Mouse (Mus musculus) 3134 (cell line): ENCODE measurements at regions not wholly inside any gene's neighbourhood (a gene's known extent, or its start where the extent isn't known, plus 50 kb on each side); places are given as distances from the start of the nearest gene placed in this dataset.

Experiments used
- DNase-seq: peaks from one replicate; pipeline ENCODE4 v3.0.0-alpha.2; 2011; ENCODE audit warnings: low spot score; ENCODE audit not compliant: insufficient read length; ENCODE audit errors: extremely low read depth

DNA sequence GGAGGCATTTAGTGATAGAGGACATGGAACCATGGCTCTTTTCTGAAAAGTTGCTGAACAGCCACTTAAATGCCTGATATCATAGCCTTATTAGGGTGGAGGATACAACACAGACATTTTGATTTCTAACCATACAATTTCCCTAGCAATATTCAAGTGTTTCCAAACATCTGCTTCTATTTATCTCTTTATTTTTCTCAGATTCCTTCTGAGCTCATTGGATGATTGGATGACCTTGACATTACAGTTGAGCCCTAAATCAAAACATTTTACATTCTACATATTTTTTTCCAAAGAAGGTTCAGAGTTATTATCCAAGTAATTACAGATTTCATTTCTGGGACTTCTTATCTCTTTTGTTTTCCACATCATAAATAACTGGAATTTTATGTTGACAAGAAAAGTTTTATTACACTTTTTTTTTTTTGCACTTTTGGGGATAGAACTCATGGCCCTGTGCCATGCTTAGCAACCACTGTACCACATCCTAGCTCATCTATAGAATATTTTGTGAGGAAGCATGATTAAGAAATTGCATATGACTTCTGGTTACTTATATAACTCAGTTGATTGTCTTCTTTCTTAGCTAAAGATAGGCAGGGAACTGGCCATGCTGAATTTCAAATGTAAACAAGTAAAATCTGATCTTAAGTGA, 309.6 kb upstream of the Thbs1 start:
- DNase-seq: no peak

DNA sequence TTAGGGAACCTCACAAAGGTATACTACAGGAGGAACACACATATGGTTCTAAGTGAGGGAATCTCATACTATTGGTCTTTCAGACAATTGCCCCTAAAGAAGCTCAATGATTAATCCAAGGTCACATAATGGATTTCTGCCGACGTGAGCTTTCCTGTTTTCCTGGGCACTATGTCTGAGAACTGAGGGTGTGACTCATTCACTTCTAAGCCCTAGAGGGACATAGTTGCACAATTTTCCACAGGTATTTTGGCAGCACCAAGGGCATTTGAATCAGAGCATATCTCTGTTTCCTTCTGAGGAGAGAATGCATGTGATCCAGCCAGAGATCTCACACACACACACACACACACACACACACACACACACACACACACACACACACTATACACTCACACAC, 309.0 kb upstream of the Thbs1 start:
- DNase-seq: peak; percentile 76

DNA sequence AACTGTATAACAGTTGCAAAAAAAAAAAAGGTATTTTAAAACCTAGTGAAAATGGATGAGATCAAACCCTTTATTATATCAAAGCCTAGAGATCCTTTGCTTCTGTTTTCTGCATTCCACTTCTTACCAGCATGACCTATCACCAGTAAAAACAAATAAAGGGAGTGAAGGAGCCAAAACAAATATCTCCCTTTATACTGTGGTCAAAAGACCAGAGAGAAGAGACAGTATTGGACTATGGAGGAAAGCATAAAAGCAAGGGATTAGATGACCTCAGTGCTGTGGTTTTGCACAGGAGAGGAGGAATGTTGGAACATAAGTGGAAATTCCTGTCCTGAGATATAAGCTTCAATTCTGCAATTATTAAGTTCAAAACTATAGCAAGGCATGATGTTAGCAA, 307.0 kb upstream of the Thbs1 start:
- peak; percentile 81 for DNase-seq

DNA sequence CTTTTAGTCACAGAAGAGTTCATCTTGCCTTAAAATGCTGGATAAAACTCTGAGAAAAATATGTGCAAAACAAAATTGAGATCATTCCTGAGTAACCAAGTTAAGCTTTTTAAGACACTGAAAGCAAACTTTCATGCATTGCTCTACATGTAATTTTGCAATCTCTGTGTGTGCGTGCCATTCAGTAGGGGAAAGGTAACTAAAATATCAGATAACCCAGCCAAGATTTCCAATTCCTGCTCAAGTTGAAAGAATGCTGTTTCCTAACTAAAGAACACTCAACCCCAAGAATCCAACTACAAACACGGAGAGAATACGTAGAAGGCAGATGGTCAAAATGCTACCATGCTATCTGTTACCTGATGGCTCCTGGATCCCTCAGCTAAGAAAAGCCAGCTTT, 304.6 kb upstream of the Thbs1 start:
- DNase-seq: no peak

DNA sequence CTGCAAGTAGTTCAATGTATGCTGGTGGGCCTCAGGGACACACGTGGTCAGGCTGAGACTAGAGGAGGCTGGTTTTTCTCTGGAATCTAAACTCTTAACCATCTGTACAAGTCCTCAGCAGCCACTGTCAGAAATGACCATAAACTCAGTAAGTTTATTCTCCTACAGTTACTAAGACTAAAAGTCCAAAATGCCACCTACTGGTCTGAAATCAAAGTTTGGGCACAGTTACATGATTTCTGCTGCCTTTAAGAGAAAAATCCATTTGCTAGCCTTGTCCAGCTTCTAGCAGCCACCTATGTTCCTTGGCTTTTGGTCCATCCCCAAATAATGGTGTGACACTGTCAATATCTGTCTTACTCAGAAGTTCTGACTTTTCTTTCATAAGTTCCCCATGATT, 300.2 kb upstream of the Thbs1 start:
- no peak for DNase-seq

DNA sequence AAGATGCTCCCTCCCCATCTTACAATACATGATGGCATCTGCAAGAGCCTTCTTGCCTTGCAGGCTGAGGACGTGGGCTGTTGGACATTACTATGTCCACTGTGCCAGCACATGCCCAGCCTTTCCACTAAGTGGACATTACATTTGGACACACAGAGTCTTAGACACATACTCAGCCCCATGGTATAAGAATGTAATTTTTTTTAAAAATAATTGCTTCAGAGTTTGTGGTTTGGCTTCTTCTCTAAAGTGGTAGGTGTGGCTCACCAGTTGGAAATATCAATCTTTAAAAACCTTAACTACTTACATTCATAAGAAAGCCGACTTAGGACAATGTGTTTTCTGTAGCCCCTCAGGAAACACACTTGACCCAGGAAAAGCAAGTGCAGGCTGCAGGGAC, 299.7 kb upstream of the Thbs1 start:
- DNase-seq: peak; percentile 52

DNA sequence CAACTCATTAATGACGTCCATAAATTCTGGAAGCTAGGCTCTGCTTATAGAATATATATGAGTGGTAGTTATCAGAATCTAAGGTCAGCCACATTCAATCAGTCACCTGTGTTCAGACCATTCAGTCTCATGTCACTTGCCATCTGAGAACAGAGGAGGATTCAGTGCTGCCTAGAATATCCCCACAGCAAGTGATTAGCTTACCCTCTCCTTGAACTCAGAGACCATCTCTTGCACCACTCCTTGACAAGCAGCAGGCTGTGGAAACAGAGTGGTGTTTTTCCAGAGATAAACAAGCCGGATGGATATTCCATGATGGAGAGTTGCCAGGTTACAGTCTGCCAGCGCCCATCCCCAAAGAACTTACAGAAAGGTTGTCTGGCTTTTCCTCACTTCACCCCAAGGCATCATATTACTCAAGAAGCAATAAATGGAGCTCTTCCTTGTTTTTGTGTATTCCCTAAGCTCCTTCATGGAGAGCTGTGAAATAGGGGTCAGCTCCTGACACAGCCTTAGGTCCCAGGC, 291.9 kb upstream of the Thbs1 start:
- DNase-seq: no peak

DNA sequence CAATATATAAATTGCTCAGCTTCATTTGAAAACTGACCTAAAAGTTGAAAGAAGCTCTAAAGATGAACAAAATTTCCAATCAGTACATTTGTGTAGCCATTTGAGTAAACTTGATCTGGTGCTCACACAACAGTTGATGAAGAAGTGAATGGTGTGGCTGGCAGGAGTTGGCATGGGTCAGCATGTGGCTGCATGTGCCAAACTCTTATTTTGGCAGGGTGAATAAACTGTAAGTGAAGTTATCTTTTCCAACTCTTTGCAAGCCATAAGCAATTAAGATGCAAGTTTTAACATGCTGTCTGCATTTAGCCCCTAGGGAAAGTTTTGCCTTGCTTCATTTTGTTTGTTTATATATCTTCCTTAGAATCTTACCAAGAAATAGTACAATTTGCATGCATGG, 291.0 kb upstream of the Thbs1 start:
- DNase-seq: no peak

DNA sequence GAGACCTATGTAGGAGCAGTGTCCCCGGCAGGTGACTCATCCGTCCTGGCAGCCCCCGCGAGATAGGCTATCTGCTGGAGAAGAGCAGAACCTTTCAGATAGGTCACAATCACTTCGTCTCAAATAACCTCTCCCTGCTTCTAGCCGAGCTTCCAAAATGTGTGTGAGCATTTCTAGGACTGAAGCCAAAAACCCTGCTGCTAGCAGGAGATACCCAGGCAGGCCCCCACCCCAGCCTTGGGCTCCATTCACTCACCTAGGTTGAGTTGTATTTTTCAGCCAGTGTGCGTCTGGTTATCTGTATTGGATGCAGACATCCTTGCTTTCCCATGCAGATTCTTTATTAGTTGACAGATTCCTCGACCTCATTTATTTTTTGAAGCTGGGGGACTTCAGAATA, 286.6 kb upstream of the Thbs1 start:
- no peak for DNase-seq

DNA sequence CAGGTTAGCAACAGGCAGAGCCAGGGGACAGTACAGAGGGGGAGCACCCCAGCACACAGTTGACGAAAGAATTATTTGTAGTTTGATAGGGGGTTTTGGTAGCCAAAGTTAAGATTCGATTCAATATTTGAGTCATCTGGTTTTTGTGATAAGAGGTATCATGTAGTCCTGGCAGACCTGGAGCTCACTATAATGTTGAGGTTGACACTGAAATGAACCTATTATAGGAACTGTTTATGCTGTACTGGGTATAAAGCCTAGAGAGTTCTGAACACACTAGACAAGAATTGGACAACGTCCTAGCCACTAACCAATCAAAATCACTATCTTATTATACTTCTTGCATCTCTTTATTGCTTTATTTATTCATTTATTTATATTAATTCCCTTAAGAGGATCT, 284.4 kb upstream of the Thbs1 start:
- DNase-seq: no peak

DNA sequence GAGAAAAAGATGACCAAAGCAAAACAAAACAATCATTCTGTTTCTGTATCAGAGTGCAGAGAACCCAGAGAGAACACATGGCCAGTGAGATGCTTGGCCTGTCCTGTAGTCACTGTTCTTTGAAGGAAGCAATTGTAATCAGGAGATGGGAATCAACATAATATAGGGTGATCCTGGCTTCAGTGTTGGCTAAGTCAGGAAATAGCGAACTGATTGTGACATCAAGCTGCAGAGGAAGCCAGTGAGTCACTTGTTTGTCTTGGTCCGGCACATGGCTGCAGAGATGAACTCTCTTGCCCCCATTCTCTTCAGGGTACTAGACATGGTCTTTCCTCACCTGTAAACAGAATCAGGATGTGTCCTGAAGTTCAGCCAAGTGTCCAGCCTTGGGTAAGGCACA, 273.3 kb upstream of the Thbs1 start:
- peak; percentile 61 for DNase-seq

DNA sequence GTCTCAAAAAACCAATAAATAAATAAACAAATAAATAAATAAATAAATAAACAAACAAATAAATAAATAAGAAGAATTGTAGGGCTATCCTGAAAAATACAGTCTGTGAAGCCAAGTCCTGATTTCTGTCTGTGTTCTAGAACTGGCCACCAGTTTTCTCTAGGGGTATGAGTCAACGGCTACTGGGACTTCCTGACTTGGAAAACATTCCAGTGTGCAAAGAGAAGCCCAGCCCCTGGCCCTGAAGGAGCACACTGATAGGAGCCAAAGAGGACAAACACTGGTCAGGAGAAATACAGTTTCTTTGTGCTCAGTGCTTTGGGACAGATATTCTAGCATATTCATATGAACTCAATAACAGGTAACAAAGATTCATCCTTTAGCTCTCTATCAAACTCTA, 271.3 kb upstream of the Thbs1 start:
- DNase-seq: peak; percentile 48

DNA sequence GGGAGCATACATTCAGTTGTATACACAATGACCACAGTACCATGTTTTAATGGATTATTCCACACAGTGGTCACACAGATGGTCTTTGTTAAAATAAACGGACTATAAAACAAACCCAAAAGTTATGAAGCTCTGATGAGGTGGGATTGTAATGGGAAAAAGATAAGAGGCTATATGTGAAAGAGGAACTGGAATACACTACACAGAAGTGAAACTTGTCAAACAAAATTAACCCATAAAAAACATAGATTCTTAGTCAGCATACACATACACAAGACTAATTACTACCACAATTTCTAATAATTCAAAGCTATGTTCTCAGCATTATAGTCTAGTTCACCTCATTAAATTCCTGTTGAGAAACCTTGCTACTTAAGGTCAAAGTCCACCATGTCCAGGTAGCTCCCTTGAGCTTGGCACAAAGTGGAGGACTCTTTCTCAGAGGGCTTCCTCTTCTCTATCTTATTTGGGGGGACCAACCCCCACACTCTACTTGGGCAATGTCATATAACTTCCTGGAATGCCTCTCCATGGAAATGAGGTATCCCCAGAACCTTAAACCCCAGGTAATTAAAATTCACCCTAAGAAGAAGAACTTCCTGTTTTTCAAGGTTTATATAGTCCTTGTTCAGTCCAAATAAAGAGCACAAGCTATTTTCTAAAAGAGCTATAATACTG, 269.2 kb upstream of the Thbs1 start:
- no peak for DNase-seq

DNA sequence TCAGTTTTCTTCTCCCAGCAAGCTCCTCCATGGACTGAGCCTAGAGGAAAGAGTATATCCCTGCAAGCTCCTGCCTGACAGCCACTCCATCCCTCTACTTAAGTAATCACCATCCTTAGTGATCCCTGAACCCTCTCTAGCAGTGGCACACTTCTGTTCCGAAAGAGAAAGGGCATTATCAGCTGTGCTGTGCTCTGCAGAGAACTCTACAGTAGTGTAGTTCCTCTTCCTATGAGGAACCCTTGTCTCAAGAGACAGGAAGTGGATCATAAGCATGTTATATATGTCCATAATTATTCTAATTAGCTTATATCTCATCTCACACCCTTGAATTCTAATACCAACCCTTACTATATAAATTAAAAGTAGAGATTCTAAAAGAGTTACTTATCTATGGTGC, 259.2 kb upstream of the Thbs1 start:
- no peak for DNase-seq

DNA sequence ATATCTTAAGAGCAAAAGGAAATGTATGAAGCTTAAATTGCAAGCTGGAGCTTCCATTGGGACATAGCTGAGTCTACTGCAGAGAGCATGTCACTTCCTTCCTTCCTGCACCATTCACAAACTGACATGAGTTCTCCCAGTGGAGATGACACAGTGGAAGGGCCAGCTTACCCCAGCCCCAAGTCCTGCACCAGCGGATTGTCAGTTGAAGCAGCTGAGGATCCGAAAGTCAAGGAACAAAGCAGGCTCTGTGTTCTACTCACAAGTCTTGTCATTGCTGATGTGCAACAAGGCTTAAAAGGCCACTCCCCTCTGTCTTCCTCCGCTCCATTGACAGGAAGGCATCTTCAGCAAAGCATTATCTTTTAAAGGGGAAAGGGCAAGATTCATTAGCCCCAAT, 249.4 kb upstream of the Thbs1 start:
- DNase-seq: no peak

DNA sequence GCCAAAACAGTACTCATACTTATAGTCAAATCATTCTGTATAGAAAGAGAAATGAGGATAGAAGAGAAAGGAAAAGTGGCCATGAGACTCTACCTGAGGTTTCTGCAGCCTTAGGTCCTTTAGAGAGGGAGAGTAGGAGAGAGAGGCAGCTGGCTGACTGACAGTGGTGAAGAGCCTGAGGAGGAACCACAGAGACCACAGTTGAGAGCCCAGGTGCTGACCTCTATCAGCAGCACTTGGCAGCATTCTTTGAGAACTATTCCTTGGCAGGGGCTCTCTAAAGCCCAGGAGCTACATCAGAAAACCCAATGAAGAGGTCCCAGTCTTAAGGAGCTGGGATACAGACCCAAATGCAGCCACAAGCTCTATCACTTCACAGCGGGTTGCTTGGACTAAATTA, 246.6 kb upstream of the Thbs1 start:
- DNase-seq: no peak

DNA sequence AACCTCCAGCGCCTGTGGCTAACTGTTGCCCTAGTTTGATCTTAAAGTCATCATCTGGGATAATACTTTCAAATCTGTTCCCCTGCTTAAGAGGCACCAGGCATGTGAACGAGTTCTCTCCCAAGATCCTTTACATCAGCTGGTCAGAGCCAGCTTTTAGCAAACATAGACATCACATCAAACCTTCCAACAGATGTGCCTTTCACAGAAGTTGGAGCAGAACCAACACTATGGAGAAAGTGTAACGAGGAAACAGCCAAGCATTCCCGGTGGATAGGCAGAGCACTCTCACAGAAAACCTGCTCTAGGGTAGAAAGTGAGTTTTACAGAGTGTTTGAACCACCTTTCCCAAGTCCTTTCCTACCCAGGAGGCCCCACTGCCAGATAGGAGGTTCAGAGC, 244.7 kb upstream of the Thbs1 start:
- no peak for DNase-seq

DNA sequence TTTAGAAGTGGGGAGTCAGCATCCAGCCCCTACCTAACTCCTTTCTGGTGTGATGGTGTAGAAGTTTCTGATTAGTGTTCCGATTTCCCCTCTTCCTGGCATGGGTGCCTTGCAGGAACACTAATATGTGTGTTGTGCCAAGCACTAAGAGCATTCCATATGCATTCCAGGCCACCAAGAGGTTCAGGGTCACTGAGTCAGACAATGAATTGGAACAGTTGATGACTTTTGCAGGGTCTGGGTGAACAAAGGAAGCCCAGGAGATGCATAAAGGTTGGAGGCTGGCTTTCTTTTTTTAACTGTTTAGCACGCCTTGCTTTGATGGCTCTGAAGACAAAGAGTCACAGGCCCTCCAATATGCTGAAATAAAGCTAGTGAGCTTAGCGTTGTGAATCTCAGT, 244.3 kb upstream of the Thbs1 start:
- peak; percentile 43 for DNase-seq

DNA sequence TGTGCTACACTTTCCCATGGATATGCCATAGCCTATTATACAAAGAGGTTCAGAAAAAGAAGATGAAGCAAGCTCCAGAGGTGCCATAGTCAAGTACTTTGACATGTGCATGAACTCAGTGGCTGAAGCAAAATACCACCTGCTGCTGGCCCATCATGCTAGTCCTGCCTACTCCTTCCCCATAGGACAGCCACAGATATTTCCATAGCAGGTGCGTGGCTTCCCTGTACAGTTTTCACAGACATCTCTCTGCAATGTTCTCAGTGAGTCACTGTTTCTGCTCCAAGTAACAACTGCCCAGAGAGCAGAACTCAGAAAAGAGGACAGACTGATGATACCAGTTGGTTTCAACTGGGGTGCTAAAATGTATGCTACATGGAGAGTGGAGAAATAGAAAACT, 242.8 kb upstream of the Thbs1 start:
- DNase-seq: no peak

DNA sequence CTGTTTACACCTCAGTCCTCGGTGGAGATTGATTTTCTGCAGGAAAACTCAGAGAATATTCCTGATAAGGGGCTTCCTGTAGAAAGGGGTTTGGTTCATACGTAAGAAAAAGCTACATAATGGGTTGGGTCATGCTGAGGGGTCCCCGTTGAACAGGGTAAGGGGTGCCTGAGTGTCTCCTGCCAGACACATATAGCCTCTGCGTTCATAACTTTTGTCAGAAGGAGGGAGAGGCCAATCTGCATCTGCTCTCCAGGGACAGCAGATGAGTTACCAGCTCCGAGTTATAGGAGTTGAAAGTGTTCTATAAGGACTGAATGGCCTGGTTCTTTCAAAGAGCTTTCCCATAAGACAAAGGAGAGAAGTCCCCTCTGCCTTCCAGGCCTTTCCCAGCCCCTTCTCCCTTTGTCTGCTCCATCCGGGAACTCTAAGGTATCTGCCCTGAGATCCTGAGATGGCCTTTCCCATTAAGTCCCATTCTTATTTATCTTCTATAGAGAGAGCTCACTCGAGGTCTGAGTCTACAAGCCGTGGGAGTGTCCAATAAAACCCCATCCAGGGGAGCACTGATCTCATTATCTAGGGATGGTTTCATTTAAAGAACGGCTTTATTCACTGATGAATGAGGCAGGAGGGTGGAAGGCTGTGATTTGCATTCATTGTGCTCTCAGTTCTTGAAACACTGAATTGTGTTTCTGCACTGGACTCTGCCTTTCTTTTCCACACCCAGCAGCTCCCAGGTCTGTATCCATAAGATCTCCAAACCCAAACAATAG, 240.0 kb upstream of the Thbs1 start:
- no peak for DNase-seq

DNA sequence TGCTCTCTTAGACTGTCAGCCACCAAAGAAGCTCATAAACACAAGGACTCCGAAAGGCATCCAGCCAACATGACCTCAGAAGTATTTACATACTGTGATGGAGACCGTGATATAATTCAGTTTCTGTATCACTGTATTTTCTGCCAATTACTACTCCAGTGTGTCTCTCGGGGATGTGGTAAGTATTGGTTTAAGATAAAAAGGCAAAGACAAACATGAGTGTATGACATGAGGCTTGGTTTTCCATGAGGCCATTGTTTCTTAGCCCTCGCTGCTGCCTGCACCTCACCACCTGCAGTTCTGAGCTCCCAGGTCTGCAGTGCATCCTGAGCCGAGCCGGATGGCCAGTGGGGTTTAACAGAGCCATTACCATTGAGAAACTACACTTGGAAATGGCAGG, 233.9 kb upstream of the Thbs1 start:
- no peak for DNase-seq

DNA sequence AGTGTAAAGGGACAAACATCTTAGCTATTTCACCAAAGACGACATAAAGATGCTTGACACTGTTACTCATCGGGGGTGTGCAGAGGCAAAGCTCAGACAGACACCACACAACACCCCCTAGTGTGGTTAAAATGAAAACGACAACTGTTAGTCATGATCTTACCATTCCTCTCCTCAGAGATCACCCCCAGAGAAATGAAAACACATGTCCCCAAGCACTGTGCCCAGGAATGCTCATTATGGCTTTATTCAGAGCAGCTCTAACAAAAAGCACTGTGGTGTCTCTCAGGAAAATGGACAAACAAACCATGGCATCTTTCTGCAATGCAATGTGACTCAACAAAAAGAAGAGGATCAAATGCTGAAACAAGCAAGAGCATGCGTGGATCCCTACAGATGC, 229.5 kb upstream of the Thbs1 start:
- DNase-seq: peak; percentile 52
